Mouse (Mus musculus): ENCODE data around the gene Ccdc127. TPM values are rescaled to one million over a fixed set of nuclear protein-coding genes. Genes with fewer than 3 reads are reported as not detected.

Gene Ccdc127
- polyA plus RNA-seq (2012; fragmentation: generic; extraction: Trizol) = 28.9 TPM

DNA sequence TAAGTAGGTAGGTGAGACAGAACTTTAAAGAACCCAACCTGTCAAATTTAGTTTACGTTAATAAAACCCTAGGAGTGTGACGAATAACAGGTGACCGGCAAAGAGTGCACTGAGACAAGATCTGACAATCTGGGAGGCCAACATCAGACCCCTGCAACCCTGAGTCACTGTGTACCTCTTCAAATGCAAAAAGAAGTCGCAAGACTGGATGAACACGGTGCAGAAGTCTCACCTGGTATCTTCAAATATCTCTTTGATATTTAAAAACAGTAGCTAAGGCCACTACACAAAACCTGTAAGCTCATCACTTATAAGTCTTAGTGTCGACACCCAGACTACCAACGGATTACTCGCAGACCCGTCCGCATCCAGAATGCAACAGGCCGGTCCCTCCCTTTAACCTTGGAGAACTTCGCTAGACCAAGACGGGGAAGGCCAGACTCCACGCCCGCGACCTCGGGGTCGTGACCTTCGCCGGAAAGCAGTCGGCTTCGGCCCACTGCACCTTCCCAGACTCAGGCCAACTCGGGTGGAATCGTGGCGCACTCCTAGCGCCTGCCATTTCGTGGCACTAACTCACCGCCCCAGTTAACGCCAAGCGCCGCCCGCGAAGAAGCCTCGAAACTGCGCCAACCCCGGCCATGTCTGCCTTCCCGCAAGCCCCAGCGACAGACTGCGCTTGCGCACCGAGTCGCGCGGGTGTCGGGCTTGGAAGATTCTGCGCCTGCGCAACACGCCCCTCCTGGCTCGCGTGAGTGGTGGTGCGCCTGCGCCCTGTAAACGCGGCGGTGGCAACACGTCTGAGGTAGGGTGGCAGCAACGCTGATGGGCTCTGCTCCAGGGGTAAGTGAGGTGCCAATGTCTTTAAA lies at the start of gene Ccdc127, which contains the start of gene Sdha:
Gene Ccdc127 (plus strand): TSS at position 744 of the 869 bp plus-strand sequence.
Gene Sdha (minus strand): TSS at position 715 of the 869 bp plus-strand sequence.
- Histone ChIP-seq H3K27me3 (ENCODE audit: control insufficient read depth, insufficient read depth, insufficient read length) (no peaks in the 10 kb centered on the region), H3K4me2 (ENCODE audit: low read depth) (peak within 1 kb of the TSS; percentile 81), H3K36me3 (ENCODE audit: control insufficient read depth, insufficient read depth) (peaks cover 14% of the 10 kb centered on the region), H3K4me3 (peak within 1 kb of the TSS; percentile 97), H3K79me2 (ENCODE audit: control insufficient read depth, insufficient read depth) (peaks cover 78% of the 10 kb centered on the region), H3ac (ENCODE audit: control insufficient read depth, insufficient read length) (peak within 1 kb of the TSS; percentile 41)
- TF ChIP-seq MAX (IDR thresholded peaks at IDR 0.05; ENCODE audit: low read depth) = no peak
- no peak for TF ChIP-seq TCF3 (IDR thresholded peaks at IDR 0.05; ENCODE audit: insufficient read length, low read depth)
- TF ChIP-seq USF1 (IDR thresholded peaks at IDR 0.05; ENCODE audit: low read depth) = no peak
- TF ChIP-seq POLR2AphosphoS2 (IDR thresholded peaks at IDR 0.05; ENCODE audit: insufficient read length, low read depth) = peak; percentile 97
- no peak for TF ChIP-seq MYOD1 (IDR thresholded peaks at IDR 0.05; ENCODE audit: control insufficient read depth in 1 of 3, insufficient read length in 2 of 3, low read depth in 2 of 3)
- no peak for TF ChIP-seq CEBPB (IDR thresholded peaks at IDR 0.05; ENCODE audit: insufficient read depth, poor library complexity, severe bottlenecking)
- TF ChIP-seq MYOG (IDR thresholded peaks at IDR 0.05; ENCODE audit: control insufficient read depth in 1 of 3, insufficient read depth in 1 of 3, insufficient read length in 2 of 3, low read depth in 2 of 3) = peak in 1 of 3 experiments; percentile 17
- TF ChIP-seq REST (IDR thresholded peaks at IDR 0.05; ENCODE audit: insufficient read depth, insufficient read length) = peak; percentile 12
- no peak for TF ChIP-seq E2F4 (IDR thresholded peaks at IDR 0.05; ENCODE audit: insufficient read depth)
- peak; percentile 95 for TF ChIP-seq POLR2A (IDR thresholded peaks at IDR 0.05; ENCODE audit: insufficient read length, low read depth)
- TF ChIP-seq TCF12 (IDR thresholded peaks at IDR 0.05; ENCODE audit: insufficient read depth, poor library complexity, severe bottlenecking) = no peak
- peak; percentile 35 for TF ChIP-seq SRF (IDR thresholded peaks at IDR 0.05; ENCODE audit: control insufficient read depth, insufficient read length, low read depth)

DNA sequence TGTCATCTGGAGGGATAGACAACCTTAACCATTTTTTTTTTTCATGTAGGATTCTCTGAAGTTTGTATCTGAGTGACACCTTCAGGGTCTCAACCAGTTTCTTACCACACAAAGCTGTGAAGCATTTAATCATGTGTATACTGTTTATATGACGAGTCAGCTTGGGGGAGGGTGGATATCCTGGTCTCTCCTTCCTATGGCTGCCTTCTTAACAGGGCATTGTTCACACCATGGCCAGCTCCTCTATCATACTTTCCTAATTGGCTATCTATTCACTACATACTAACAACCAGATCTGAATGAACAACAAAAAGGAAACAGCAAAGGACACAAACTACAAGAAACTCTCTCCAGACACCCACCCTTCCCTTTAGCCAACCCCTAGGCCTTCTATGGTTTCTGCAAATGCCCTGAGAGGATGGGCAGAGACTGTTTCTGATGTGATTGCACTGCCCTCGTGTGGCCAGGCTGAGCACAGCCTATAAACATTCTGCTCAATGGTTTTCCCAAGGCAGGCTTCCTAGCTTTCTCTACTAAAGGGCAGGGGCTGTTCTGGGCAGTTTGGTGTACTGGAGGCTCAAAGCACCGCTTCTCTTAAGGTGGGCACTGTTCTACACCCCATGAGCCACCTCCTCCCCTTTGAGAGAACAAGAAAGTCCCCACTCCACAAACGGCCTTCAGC lies 49.0 kb upstream of the Ccdc127 start:
- Histone ChIP-seq H3K4me3 (no peak overlapping the region), H3K36me3 (ENCODE audit: control insufficient read depth, insufficient read depth) (peaks cover 18% of the 10 kb centered on the region), H3K79me2 (ENCODE audit: control insufficient read depth, insufficient read depth) (no peaks in the 10 kb centered on the region), H3K4me2 (ENCODE audit: low read depth) (no peak overlapping the region), H3ac (ENCODE audit: control insufficient read depth, insufficient read length) (no peak overlapping the region), H3K27me3 (ENCODE audit: control insufficient read depth, insufficient read depth, insufficient read length) (no peaks in the 10 kb centered on the region)
- TF ChIP-seq POLR2A (IDR thresholded peaks at IDR 0.05; ENCODE audit: insufficient read length, low read depth) = no peak
- no peak for TF ChIP-seq POLR2AphosphoS2 (IDR thresholded peaks at IDR 0.05; ENCODE audit: insufficient read length, low read depth)
- TF ChIP-seq USF1 (IDR thresholded peaks at IDR 0.05; ENCODE audit: low read depth) = no peak

DNA sequence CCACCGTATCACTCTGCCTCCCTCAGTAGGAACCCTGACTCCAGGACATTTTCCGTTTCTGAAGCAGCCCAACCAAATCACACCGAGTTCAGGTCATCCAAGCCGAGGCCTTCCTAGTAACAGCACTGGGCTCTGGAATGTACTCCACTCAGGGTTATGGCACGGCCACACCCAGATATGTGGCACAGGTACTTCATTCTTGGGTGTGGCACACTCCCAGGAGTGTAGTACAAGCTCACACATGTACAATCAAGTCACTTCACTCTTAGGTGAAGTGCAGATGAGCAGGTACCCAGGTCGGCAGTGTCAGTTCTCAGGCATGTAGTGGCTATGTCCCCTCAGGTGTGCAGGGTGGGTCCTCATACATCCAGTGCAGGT lies 48.5 kb upstream of the Ccdc127 start:
- TF ChIP-seq MYOG (IDR thresholded peaks at IDR 0.05; ENCODE audit: control insufficient read depth in 1 of 3, insufficient read depth in 1 of 3, insufficient read length in 2 of 3, low read depth in 2 of 3) (no peak), TCF3 (IDR thresholded peaks at IDR 0.05; ENCODE audit: insufficient read length, low read depth) (no peak)
- peaks cover 21% of the 10 kb centered on the region for H3K36me3 ChIP-seq (ENCODE audit: control insufficient read depth, insufficient read depth)
- no peaks in the 10 kb centered on the region for H3K27me3 ChIP-seq (ENCODE audit: control insufficient read depth, insufficient read depth, insufficient read length)

DNA sequence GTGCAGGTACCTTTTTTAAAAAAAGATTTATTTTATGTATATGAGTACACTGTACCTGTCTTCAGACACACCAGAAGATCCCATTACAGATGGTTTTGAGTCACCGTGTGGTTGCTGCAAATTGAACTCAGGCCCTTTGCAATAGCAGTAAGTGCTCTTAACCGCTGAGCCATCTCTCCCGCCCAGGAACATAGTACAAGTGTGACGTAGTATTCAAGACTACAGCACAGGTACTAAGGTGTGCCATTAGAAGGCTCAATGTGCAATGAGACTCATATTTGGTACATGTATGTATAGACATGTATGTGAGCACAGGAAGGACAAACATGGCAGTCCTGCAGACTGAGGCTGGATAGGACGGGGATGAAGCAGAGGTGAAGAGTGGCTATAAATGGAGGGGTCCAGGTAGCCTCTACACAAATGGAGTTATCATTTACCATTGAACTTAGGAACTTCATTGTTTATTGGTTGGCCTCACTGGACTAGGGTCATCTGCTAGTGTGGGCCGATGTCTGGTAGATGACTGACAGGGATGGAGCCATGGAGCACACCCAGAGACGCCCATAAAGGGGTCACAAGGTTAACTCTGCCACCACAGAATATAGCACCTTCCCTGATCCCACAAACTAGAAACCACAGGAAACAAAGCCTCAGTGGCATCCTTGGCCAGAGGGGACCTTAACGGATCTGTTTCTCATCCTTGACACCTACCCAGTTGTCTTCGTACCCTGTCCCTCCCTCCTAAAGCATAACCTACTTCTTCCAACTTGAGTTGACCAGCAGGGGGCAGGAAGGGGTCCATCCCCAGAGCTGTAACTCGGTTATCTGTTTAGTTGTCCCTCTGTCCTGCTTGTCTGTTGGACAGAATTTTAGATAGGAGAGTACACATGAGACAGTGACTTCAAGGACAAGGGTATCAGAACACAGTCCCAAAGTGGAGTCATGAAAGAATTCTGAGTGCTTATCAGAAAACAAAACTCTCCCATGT lies 47.8 kb upstream of the Ccdc127 start:
- no peaks in the 10 kb centered on the region for H3K79me2 ChIP-seq (ENCODE audit: control insufficient read depth, insufficient read depth)
- no peak overlapping the region for H3K4me3 ChIP-seq
- no peaks in the 10 kb centered on the region for H3K27me3 ChIP-seq (ENCODE audit: control insufficient read depth, insufficient read depth, insufficient read length)
- peaks cover 26% of the 10 kb centered on the region for H3K36me3 ChIP-seq (ENCODE audit: control insufficient read depth, insufficient read depth)
- no peak overlapping the region for H3K4me2 ChIP-seq (ENCODE audit: low read depth)
- no peak for TF ChIP-seq SRF (IDR thresholded peaks at IDR 0.05; ENCODE audit: control insufficient read depth, insufficient read length, low read depth)
- TF ChIP-seq MAX (IDR thresholded peaks at IDR 0.05; ENCODE audit: low read depth) = no peak
- TF ChIP-seq TCF12 (IDR thresholded peaks at IDR 0.05; ENCODE audit: insufficient read depth, poor library complexity, severe bottlenecking) = no peak
- no peak for TF ChIP-seq POLR2A (IDR thresholded peaks at IDR 0.05; ENCODE audit: insufficient read length, low read depth)
- TF ChIP-seq USF1 (IDR thresholded peaks at IDR 0.05; ENCODE audit: low read depth) = no peak
- TF ChIP-seq REST (IDR thresholded peaks at IDR 0.05; ENCODE audit: insufficient read depth, insufficient read length) = no peak
- TF ChIP-seq MYOG (IDR thresholded peaks at IDR 0.05; ENCODE audit: control insufficient read depth in 1 of 3, insufficient read depth in 1 of 3, insufficient read length in 2 of 3, low read depth in 2 of 3) = no peak
- no peak for TF ChIP-seq MYOD1 (IDR thresholded peaks at IDR 0.05; ENCODE audit: control insufficient read depth in 1 of 3, insufficient read length in 2 of 3, low read depth in 2 of 3)
- no peak for TF ChIP-seq CEBPB (IDR thresholded peaks at IDR 0.05; ENCODE audit: insufficient read depth, poor library complexity, severe bottlenecking)
- TF ChIP-seq POLR2AphosphoS2 (IDR thresholded peaks at IDR 0.05; ENCODE audit: insufficient read length, low read depth) = no peak
- no peak overlapping the region for H3ac ChIP-seq (ENCODE audit: control insufficient read depth, insufficient read length)

More for the DNA sequence above, 48.5 kb upstream of the Ccdc127 start:
- H3K4me2 ChIP-seq (ENCODE audit: low read depth) = no peak overlapping the region
- H3ac ChIP-seq (ENCODE audit: control insufficient read depth, insufficient read length) = no peak overlapping the region
- no peak overlapping the region for H3K4me3 ChIP-seq
- no peaks in the 10 kb centered on the region for H3K79me2 ChIP-seq (ENCODE audit: control insufficient read depth, insufficient read depth)
